Mouse (Mus musculus): ENCODE data around the gene Gm18336. TPM values are rescaled to one million over a fixed set of nuclear protein-coding genes. Genes with fewer than 3 reads are reported as not detected.

The Gm18336 gene
- polyA plus RNA-seq, 1 experiment from 2014 or later: not detected

- peaks cover 5% of the 10 kb centered on the region; the same call in 1 of the 2 replicates for H3K27me3 ChIP-seq
Observed at GRCm38 (mm10) chrX:73363291-73363690, 35.2 kb downstream of the Gm18336 start.

GRCm38 (mm10) chrX:73356719-73357118 is 41.8 kb downstream of the Gm18336 start:
- no peak for ATAC-seq (replicated peaks; ENCODE audit: low FRiP score)
- WGBS: 79% methylated on average over 1 of the region's 1 CpGs
- Histone ChIP-seq H3K27ac (no peak overlapping the region), H3K27me3 (peaks cover 9% of the 10 kb centered on the region), H3K4me2 (no peak overlapping the region), H3K9me3 (replicated peaks) (0 out of 2 replicates have a peak, but pooled peaks cover 3% of the 10 kb centered on the region), H3K4me3 (replicated peaks) (no peak overlapping the region), H3K36me3 (peaks cover 52% of the 10 kb centered on the region), H3K9ac (no peak overlapping the region), H3K4me1 (no peaks in the 10 kb centered on the region)

More at GRCm38 (mm10) chrX:73363291-73363690, 35.2 kb downstream of the Gm18336 start:
- no peak overlapping the region for H3K27ac ChIP-seq
- no peak overlapping the region for H3K9ac ChIP-seq
- no peak overlapping the region for H3K4me2 ChIP-seq
- H3K36me3 ChIP-seq: no peaks in the 10 kb centered on the region; the same call in 1 of the 2 replicates
- H3K4me1 ChIP-seq: no peaks in the 10 kb centered on the region
- H3K9me3 ChIP-seq (replicated peaks): no peaks in the 10 kb centered on the region
- H3K4me3 ChIP-seq (replicated peaks): no peak overlapping the region
- no peak for ATAC-seq (replicated peaks; ENCODE audit: low FRiP score)

- 96% methylated on average over 2 of the region's 2 CpGs for WGBS
- Histone ChIP-seq H3K27ac (no peak overlapping the region), H3K4me1 (no peaks in the 10 kb centered on the region), H3K9ac (no peak overlapping the region), H3K4me2 (no peak overlapping the region), H3K27me3 (peaks cover 9% of the 10 kb centered on the region), H3K36me3 (peaks cover 56% of the 10 kb centered on the region), H3K4me3 (replicated peaks) (no peak overlapping the region), H3K9me3 (replicated peaks) (0 out of 2 replicates have a peak, but pooled peaks cover 3% of the 10 kb centered on the region)
- ATAC-seq (replicated peaks; ENCODE audit: low FRiP score): no peak
Observed at GRCm38 (mm10) chrX:73356163-73356562, 42.4 kb downstream of the Gm18336 start.

Other genes with a start within 250 kb of the Gm18336 start
- not detected in 2 replicates for gene Xlr5b, start 249.9 kb downstream of the Gm18336 start, polyA plus RNA-seq (2015; fragmentation: Nextera tagmentation; extraction: Ambion mirVana)
- gene DXBay18, start 249.3 kb downstream of the Gm18336 start, polyA plus RNA-seq (2015; fragmentation: Nextera tagmentation; extraction: Ambion mirVana): not detected in 2 replicates
- gene Spin2d, start 221.7 kb downstream of the Gm18336 start, polyA plus RNA-seq (2015; fragmentation: Nextera tagmentation; extraction: Ambion mirVana): not detected in 2 replicates
- gene Xlr3b, start 206.5 kb downstream of the Gm18336 start, polyA plus RNA-seq (2015; fragmentation: Nextera tagmentation; extraction: Ambion mirVana): 14.2 and 14.4 TPM in 2 replicates
- 0.81 and 1.00 TPM in 2 replicates for gene Xlr4b, start 184.4 kb downstream of the Gm18336 start, polyA plus RNA-seq (2015; fragmentation: Nextera tagmentation; extraction: Ambion mirVana)
- 9.5 and 11.3 TPM in 2 replicates for gene F8a, start 170.4 kb downstream of the Gm18336 start, polyA plus RNA-seq (2015; fragmentation: Nextera tagmentation; extraction: Ambion mirVana)
- 0.22 and 0.30 TPM in 2 replicates for gene Xlr4c, start 155.6 kb downstream of the Gm18336 start, polyA plus RNA-seq (2015; fragmentation: Nextera tagmentation; extraction: Ambion mirVana)
- gene Xlr3c, start 133.3 kb downstream of the Gm18336 start, polyA plus RNA-seq (2015; fragmentation: Nextera tagmentation; extraction: Ambion mirVana): not detected in 2 replicates
- gene Xlr5a, start 105.8 kb downstream of the Gm18336 start, polyA plus RNA-seq (2015; fragmentation: Nextera tagmentation; extraction: Ambion mirVana): not detected in 2 replicates
- gene Xlr5c, start 105.8 kb downstream of the Gm18336 start, polyA plus RNA-seq (2015; fragmentation: Nextera tagmentation; extraction: Ambion mirVana): not detected in 2 replicates
- not detected in 2 replicates for gene Gm45015, start 61.9 kb downstream of the Gm18336 start, polyA plus RNA-seq (2015; fragmentation: Nextera tagmentation; extraction: Ambion mirVana)
- gene Zfp275, start 56.1 kb downstream of the Gm18336 start, polyA plus RNA-seq (2015; fragmentation: Nextera tagmentation; extraction: Ambion mirVana): 13.3 and 14.3 TPM in 2 replicates
- 0.06 TPM in 1 of 2 replicates, not detected in the other for gene Zfp92, start 12.4 kb upstream of the Gm18336 start, polyA plus RNA-seq (2015; fragmentation: Nextera tagmentation; extraction: Ambion mirVana)
- gene Trex2, start 36.6 kb upstream of the Gm18336 start, polyA plus RNA-seq (2015; fragmentation: Nextera tagmentation; extraction: Ambion mirVana): 0.26 TPM in 1 of 2 replicates, not detected in the other
- 66.0 and 71.5 TPM in 2 replicates for gene Haus7, start 60.3 kb upstream of the Gm18336 start, polyA plus RNA-seq (2015; fragmentation: Nextera tagmentation; extraction: Ambion mirVana)
- gene Bgn, start 84.9 kb upstream of the Gm18336 start, polyA plus RNA-seq (2015; fragmentation: Nextera tagmentation; extraction: Ambion mirVana): 90.8 and 96.4 TPM in 2 replicates
- 0.31 and 0.36 TPM in 2 replicates for gene Atp2b3, start 104.3 kb upstream of the Gm18336 start, polyA plus RNA-seq (2015; fragmentation: Nextera tagmentation; extraction: Ambion mirVana)
- 27.9 and 29.3 TPM in 2 replicates for gene Dusp9, start 240.7 kb upstream of the Gm18336 start, polyA plus RNA-seq (2015; fragmentation: Nextera tagmentation; extraction: Ambion mirVana)

Data from kidney, embryonic 15.5 days (tissue).